Mouse (Mus musculus) effector memory CD4-positive, alpha-beta T cell, adult 5 months (primary cell): ENCODE data around the gene Fgf18. TPM values are rescaled to one million over a fixed set of nuclear protein-coding genes. Genes with fewer than 3 reads are reported as not detected.

Source experiments
- polyA plus RNA-seq: library from polyadenylated mRNA; unstranded; fragments of 100-300 nt; shearing (Covaris generic); gene quantifications from one replicate; pipeline ENCODE4 v1.2.1, GENCODE M21; 2017

Gene Fgf18
- polyA plus RNA-seq: 0.59 TPM

DNA sequence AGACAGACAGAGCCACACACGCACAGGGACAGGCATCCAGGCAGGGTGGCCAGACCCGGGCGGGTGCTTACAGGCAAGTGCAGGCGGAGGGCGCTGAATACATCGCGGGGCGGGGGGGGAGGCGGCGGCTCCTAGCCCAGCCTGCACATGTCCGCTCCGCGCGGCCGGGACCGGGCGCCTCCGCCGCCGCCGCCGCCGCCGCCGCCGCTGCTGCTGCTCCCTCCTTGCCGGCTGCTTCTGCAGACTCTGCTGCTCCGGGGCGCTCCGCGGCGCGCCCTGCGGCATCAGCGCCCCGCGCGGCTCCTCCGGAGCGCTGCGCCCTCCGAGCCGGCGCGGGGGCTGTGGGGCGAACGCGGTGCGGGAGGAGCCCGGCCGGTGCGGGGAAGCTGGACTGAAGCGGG is at the start of gene Fgf18:
Gene Fgf18 (minus strand): TSS at position 230 of the 401 bp plus-strand sequence.

DNA sequence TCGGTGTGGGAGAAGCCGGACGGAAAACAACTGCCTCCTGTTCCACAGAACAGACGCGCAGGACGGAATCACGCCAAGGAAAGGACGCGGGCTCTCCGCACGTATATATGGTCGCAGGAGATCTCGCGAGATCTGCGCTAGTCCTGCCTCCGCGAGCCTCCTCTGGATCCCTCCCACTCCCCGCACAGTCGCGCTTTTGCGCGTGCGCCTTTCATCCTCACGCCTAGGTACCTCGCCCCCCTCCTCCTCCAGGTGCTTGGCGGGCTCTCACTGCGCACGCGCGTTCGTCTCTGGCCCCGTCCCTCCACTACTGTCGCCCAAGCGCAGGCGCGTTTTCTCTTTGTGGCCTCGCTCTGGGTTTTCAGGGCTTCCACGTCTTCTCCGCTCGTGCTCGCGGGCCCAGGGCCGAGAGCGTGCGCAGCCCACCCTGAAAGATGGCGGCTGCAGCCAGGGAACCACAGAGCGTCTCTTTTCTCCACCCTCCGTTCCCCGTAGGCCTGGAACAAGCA is 15.9 kb upstream of the Fgf18 start, which contains the start of gene Npm1:
Gene Npm1 (minus strand): TSS at position 209 of the 509 bp plus-strand sequence.

Other genes with a start within 250 kb of the Fgf18 start
- 633 TPM for gene Npm1, start 15.8 kb upstream of the Fgf18 start, polyA plus RNA-seq
- gene Tlx3, start 56.2 kb upstream of the Fgf18 start, polyA plus RNA-seq: not detected
- gene Gm12117, start 129.3 kb upstream of the Fgf18 start, polyA plus RNA-seq: not detected